Mouse (Mus musculus) stomach, postnatal 0 days (tissue): Measurements from ENCODE around the gene Slc26a6.

ENCODE experiments used
- CTCF ChIP-seq: IDR thresholded peaks from 2 replicates; pipeline ENCODE4 v1.5.1; 2016; ENCODE audit warnings: antibody characterized with exemption, low read depth, mild to moderate bottlenecking, moderate library complexity
- EP300 ChIP-seq: optimal IDR thresholded peaks from 2 replicates; pipeline ENCODE3; 2016; ENCODE audit warnings: antibody characterized with exemption

- TF ChIP-seq CTCF (no peak), EP300 (no peak)
These were observed 27.0 kb upstream of the Slc26a6 start, which contains the start of gene Celsr3 for GRCm38 (mm10) chr9:108825820-108826699.
